Mouse (Mus musculus): ENCODE measurements around the gene Arhgap35. TPM values are rescaled to one million over a fixed set of nuclear protein-coding genes. Genes with fewer than 3 reads are reported as not detected.
"Not testable (repeated sequence)": the region's sequence is repeated elsewhere in the genome, so short reads cannot be mapped to it uniquely, and the experiment has no call there.

The Arhgap35 gene
- polyA plus RNA-seq (2017; shearing (Covaris generic)) = 1 to 10 TPM; 2.7 to 3.1 TPM

DNA sequence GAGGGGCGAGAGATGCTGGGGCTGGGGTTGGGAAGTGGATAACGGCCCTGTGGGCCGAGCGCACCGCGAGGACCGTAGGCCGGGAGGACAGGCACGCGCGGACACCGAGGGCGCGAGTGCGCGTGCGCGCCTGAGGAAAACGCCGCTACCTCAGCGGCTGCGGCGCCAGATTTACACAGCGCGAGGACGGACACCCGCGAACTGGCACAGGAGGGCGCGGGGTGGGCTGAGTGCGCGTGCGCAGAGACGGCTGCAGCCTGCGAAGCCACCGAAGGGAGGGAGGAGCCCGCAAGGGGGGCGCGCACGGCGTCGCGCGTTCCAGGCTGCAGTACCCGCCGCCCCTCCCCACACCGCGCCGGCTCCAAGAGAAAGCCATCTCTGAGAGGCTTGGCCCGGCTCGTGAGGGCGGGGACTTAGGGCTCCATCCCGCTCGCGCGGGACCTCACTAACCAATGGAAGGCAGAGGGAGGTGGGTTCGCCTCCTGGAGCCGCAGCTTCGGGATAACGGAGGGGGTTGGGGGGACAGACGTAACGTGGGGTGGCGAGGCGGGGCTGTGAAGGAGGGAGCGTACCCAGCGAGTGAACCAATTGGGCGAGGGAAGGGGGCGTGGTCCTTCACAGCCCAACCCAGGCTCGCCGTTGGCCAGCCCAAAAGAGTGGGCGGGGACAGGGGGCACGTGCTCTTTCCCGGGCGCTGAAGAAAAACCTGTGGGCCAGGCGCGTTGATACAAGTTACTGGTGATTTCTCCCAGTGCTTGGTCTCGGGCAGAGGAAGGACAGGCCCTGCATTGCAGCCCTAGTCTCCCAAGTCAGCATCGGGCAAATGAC, at the start of gene Arhgap35:
Gene Arhgap35, minus strand, starts transcription at position 106 of the 828 bp plus-strand sequence.
- peak; percentile 79 for ATAC-seq

GRCm38 (mm10) chr7:16644260-16644659, 29.5 kb upstream of the Arhgap35 start:
- peak; percentile 51 for ATAC-seq

DNA sequence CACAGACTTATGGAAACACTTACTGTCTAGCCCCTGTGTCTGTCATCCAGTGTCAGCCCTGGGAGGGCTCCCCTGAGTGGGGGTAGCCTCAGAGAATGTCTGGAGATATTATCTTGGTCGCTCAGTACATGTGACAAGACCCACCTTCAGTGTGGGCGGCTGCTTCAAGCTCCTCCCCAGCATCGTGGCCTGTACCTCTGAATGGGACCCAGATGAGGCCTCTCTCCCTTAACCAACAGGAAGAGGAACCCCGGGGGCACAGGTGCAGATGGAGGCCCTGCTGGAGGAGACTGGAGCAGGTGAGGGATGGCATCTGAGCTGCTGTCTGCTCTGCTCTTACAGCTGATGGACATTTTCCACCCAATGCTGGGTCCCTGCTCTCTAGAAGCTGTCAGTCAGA, 28.3 kb upstream of the Arhgap35 start:
- ATAC-seq = peak; percentile 90

GRCm38 (mm10) chr7:16639028-16639427, 24.2 kb upstream of the Arhgap35 start:
- ATAC-seq = no peak

DNA sequence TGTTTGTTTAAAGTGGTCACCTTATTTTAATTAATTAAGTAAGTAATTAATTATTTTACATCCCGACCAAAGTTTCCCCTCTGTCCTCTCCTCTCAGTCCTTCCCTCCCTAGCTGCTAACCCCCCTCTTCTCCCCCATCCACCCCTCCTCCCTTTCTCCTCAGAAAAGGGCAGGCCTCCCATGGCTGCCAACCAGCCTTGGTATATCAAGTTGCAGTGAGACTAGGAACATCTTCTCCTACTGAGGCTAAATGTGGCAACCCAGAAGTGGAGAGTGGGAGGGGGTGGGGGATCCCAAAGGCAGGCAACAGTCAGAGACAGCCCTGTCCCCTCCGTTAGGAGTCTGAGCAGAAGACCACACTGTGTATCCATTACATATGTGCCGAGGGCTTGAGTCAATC, 20.3 kb upstream of the Arhgap35 start:
- ATAC-seq = no peak

- peak; percentile 85 for ATAC-seq
Observed at GRCm38 (mm10) chr7:16633913-16634312, 19.1 kb upstream of the Arhgap35 start.

DNA sequence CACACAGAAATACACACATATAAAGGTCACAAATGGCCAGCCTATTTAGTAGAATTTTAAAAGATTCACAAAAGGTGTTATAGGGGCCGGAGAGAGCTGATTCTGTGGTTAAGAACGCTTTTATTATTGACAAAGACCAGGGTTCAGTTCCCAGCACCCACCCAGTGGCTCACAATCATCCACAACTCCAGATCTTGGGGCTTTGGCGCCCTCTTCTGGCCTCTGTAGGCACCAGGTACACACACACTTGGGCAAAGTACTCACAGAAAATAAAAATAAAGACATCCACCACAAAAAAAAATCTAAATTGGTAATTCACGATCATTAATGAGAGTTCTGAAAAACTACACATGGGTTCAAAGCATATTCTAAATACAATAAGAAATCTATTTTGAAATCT, 17.1 kb upstream of the Arhgap35 start:
- ATAC-seq = no peak

DNA sequence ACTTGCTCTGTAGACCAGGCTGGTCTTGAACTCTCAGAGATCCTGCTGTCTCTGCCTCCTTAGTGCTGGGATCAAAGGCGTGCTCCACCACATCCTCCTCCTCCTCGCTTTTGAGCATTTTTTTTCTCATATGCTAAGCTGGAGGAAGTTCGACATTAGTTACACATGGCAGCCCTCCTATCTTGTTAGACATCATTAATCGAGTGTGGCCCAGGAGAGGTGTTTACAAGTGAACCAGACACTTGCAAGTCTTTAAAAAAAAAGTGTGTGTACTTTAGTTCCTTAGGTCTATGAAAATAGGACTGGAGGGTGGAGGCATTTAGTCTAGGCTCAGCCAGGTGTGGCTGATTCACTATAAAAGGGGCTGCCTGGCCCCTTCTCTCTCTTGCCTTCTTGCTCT, 16.2 kb upstream of the Arhgap35 start:
- ATAC-seq = peak; percentile 12

DNA sequence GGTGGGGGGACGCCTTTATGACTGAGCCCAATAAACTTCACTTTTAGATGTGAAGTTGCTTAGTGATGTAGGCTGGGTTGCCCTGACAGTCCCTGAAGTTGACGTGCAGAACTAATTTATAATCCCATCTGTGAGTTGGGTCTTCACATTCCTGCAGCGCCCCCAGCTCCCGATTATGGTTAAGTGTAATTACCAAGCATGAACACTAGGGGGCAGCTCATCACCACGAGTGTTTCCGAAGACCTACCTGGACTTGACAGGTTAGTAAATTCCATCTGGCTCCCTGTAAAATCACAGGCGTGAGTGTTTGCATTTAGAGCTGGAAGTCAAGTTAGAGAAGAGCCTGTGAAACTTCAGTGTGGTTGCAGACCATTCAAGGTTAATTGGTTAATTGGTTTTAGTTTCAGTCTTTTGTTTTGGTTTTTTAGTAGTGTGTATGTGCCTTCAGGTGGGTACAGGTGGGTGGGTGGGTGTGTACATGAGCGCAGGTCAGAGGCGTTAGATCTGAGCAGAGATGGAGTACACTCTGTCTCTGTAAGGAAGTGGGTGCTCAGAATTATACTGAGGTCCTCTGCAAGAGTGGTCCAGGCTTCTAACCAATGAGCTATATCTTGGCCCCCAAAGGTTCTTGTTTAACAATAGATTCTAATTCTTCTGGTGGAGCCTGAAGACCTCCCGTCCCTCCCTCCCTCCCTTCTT, 15.0 kb upstream of the Arhgap35 start:
- ATAC-seq = peak; percentile 22

GRCm38 (mm10) chr7:16628096-16628771, 13.4 kb upstream of the Arhgap35 start:
- ATAC-seq = peak; percentile 88

- no peak for ATAC-seq
Observed at GRCm38 (mm10) chr7:16623687-16624086, 8.9 kb upstream of the Arhgap35 start.

DNA sequence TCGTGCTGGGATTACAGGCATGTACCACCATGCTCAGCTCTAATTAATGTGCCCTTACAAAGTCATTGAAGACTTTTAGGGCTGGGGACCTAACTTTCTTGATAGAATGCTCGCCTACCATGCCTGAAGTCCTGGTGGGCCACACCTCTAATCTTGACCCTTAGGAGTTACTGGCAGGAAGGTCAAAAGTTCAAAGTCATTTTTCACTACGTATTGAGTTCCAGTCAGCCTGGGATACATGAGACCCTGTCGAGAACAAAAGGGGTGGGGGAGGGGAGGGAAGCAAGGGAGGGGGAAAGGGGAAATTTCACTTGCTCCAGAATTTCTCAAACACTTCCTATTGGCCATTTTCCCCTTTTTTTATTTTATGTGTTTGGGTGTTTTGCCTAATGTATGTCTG, 8.3 kb upstream of the Arhgap35 start:
- ATAC-seq = no peak

DNA sequence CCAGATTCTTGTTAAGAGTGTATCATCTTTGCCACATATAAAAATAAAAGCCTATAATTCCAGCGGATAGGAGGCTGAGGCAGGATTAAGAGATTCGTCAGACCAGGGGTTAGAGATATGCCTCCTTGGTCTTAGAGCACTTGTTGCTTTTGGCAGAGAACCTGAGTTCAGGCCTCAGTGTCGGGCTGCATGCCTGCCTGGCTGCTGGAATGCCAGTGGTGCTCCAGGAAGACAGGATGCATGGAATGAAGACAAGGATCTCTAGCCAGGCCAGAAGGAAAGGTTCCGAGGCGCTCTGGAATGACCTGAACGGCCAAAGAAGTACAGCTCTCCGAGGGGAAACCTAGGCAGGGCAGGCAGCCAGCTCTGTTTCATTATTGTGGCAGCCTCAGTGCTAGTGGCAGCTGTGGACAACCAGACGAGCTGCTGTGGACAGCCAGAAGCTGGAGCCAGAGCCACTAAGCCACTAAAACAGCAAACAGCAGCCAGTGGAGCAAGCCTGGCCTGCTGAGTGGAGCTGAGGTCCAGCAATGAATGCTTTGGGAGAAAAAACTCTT, 6.4 kb upstream of the Arhgap35 start:
- no peak for ATAC-seq

DNA sequence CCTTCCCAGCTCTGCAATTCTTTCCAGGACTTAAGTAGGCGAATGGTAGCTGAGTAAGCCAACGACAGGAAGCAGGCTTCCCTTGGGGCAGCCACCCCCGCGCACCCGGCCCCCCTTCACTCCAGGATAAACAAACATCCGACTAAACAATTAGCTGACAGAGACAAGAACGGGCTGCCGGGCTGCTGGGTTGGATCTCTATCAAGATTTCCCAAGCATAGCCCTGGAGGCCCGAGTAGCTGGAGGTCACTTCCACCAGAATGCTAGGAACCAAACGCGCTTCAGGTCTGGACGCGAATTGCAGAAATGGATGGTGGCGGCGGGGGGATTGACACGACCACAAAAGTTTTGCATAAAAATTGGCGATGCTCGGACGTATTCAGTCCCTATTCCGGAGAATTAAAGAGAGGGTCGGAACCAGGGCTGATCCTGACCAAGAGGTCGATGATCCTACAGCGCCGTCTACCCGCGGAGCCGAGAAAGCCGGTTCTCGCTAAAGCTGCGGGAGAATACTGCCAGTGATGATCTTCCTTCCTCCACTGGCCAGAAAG, 3.9 kb upstream of the Arhgap35 start:
- ATAC-seq = no peak

DNA sequence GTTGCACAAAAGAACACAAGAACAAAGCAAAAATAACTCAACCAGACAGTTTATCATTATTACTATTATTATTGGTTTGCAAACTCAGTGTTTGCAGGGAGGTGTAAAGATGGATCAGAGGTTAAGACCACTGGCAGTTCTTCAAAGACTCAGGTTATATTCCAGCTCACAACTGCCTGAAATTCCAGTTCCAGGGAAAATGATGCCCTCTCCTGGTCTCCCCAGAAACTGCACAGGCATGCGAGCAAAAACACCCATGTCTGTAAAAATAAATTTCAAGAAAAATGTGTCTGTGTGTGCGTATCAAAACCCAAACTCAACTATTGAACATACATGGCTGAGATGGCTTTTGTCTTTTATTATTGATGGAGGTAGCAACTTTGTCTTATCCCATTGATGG, 2.3 kb upstream of the Arhgap35 start:
- ATAC-seq = no peak

DNA sequence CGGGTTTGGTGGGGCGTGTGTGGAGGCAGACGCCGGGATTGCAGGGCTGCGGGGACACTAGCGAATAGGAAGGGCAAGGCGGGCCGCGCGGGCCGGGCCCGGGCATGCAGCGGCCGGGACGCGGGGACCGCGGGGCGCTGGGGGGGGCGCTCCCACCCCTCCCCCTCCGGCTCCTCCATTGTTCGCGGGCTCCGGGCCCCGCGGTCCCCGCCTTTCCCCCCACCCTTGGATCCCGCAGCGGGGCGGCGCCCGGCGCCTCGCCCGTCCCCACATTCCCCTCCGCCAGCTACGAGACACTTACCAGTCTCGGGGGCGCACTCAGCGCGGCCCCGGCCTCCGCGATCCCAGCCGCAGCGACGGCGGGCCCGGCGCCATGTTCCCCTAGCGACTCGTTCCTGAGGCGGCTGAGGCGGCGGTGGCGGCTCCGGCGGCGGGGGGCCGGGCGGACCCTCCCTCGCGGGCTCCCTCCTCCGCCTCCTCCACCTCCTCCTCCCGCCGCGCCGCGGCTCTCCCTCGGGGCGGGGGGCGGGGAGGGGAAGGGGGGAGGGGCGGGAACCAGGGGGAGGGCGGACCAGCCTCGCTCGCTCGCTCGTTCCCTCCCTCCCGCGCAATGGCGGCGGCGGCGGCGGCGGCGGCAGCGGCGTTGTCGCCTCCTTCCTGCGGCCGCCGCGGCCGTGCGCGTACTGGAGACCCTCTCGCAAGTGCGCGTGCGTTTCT, 464 bp downstream of the Arhgap35 start:
- peak; percentile 36 for ATAC-seq

GRCm38 (mm10) chr7:16613461-16614170, 1.2 kb downstream of the Arhgap35 start:
- ATAC-seq = no peak

GRCm38 (mm10) chr7:16610345-16610744, 4.4 kb downstream of the Arhgap35 start:
- ATAC-seq = no peak

DNA sequence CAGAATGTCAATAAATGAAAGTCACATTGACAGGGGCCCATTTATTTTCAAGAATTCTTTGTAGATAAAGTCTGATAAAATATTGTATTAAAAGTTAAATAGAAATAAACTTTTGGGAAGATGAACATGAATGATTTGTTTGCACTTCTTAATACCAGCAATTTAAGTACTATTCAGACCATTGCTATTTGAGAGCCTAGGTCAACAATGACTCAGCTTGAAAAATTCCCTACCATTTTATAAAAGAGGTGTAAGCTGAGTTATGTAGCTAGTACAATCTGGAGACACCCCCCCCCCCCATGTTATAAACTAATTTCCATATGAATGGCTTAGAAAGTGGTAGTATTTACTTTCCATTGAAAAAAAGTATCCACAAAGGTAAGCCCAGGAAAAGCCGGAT, 5.8 kb downstream of the Arhgap35 start:
- ATAC-seq = no peak

DNA sequence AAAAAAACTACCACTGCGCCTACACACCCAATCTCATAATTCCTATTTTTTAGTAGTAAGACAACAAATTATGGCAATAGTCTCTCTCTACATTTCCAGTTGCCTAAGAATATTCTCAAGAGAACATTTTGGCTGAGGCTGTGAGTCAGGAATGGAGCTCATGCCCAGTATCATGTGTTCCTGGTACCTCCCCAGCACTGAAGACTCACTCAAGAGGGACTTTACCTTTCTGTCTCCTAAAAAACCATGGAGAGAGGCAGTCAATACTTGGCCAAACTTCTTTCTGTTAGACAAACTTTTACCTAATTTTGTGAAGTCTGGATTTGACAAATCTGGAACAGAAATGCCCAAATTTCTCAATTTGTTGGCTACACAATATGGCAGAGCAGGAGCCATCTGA, 6.7 kb downstream of the Arhgap35 start:
- no peak for ATAC-seq

DNA sequence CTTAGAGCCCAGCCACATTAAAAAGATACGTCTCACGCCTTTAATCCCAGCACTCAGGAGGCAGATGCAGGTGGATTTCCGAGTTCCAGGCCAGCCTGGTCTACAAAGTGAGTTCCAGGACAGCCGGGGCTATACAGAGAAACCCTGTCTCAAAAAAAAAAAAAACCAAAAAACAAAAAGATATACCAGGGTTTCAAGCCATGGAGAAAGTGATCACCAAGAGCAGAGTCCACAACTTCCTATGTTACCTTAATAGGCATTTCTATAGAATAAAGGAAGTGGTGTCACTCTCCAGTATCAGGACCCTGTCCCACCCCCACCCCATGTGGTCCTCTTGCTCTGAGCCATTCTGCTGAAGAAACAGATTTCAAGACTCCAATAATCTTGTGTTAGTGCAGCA, 8.0 kb downstream of the Arhgap35 start:
- not testable (repeated sequence) for ATAC-seq

All from CD4-positive, CD25-positive, alpha-beta regulatory T cell, adult 4 months (primary cell).